Mouse (Mus musculus) liver, embryonic 14.5 days (tissue): ENCODE measurements around the gene Hspa1b.

Source experiments
- CTCF ChIP-seq: IDR thresholded peaks from 2 replicates; pipeline ENCODE4 v1.5.1; 2016; ENCODE audit warnings: antibody characterized with exemption, low read depth, control low read depth
- EP300 ChIP-seq: IDR thresholded peaks from 2 replicates; pipeline ENCODE4 v1.6.1; 2016; ENCODE audit warnings: antibody characterized with exemption, low read depth

DNA sequence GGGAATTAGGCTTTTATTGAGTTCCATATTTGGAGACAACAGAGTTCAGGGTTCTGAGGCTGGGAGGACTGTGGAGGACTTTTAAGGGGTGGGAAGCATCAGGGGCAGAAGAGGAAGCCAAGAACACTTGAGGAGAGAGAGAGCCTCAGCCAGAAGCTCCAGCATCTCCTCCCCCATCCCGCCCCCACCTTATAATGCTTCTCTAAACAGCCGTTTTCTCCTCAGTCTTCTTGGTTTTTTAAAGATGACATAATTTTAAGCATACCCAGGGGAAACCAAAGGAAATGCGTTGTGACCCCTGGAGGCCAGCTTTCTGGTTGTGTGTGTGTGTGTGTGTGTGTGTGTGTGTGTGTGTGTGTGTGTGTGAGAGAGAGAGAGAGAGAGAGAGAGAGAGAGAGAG lies 3.1 kb upstream of the Hspa1b start:
- TF ChIP-seq CTCF (no peak), EP300 (no peak)
